Mouse (Mus musculus): ENCODE results near the gene Nlrp10. TPM values are rescaled to one million over a fixed set of nuclear protein-coding genes. Genes with fewer than 3 reads are reported as not detected.
A peak's percentile ranks its signal among the peaks of the same experiment; 100 is the strongest.

Nlrp10 gene
- polyA plus RNA-seq, 1 experiment from 2014 or later, result not detected

DNA sequence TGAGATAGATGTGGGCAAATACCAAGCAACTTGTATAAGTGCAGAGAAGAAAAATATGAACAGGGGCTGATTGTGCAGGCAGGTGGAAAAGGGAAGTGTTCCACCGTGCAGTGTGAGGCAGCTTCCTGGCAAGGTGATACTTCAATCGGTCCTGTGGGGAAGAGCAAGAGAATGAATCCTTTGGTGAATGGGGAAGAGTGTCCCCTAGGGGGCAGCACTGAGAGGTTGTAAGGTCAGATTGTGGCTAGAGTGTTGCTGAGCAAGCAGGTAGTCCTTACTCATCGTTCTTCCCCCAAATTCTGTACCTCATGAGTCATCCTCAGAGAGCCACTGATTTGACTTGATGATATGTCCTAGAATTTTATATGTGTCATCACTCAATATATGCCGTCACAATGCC lies 24.2 kb upstream of the Nlrp10 start:
- Histone ChIP-seq H3K36me3 (ENCODE audit: insufficient read depth, low read length) (no peaks in the 10 kb centered on the region), H3K9ac (ENCODE audit: low read depth, low read length) (no peak overlapping the region), H3K4me3 (replicated peaks; ENCODE audit: low read depth, low read length) (no peak overlapping the region), H3K9me3 (replicated peaks; ENCODE audit: low read length) (no peaks in the 10 kb centered on the region), H3K27ac (no peak overlapping the region), H3K27me3 (ENCODE audit: insufficient read depth, low read length) (peaks cover 20% of the 10 kb centered on the region), H3K4me2 (ENCODE audit: low read length) (no peak overlapping the region), H3K4me1 (replicated peaks; ENCODE audit: insufficient read depth, low read length) (no peaks in the 10 kb centered on the region; the same call in 1 of the 2 replicates)
- peak; percentile 18 for DNase-seq (ENCODE audit: low spot score)
- 47% methylated on average over 4 of the region's 4 CpGs for WGBS
- peak; percentile 62 for TF ChIP-seq CTCF (IDR thresholded peaks at IDR 0.05; ENCODE audit: low read depth)
- no peak; the same call in 1 of the 2 replicates for ATAC-seq (replicated peaks; ENCODE audit: low FRiP score, low read depth)

DNA sequence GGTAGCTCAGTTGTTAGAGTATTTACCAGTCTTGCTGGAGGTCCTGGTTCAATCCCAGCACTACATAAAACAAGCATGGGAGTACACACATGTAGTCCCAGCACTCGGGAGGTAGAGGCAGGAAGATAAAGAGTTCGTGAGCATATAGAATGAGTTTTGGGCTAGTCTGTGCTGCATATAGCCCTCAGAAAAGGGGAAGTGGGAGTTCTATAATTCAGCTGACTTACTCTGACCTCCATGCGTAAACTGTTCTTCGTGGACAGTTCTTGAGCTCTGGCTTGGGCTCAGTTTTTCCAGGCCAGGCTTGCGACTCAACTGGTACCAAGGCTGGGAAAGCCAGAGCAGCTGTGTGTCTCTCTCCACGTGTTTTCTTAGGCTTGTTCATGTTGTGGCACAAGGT lies 22.8 kb upstream of the Nlrp10 start:
- H3K27ac ChIP-seq, result no peak overlapping the region
- no peaks in the 10 kb centered on the region; the same call in 1 of the 2 replicates for H3K4me1 ChIP-seq (replicated peaks; ENCODE audit: insufficient read depth, low read length)
- DNase-seq (ENCODE audit: low spot score), result no peak
- no peaks in the 10 kb centered on the region for H3K36me3 ChIP-seq (ENCODE audit: insufficient read depth, low read length)
- ATAC-seq (replicated peaks; ENCODE audit: low FRiP score, low read depth), result no peak
- H3K4me2 ChIP-seq (ENCODE audit: low read length), result no peak overlapping the region
- WGBS, result 74% methylated on average over 6 of the region's 6 CpGs
- no peak overlapping the region for H3K4me3 ChIP-seq (replicated peaks; ENCODE audit: low read depth, low read length)
- H3K9ac ChIP-seq (ENCODE audit: low read depth, low read length), result no peak overlapping the region
- no peaks in the 10 kb centered on the region for H3K9me3 ChIP-seq (replicated peaks; ENCODE audit: low read length)
- H3K27me3 ChIP-seq (ENCODE audit: insufficient read depth, low read length), result peaks cover 21% of the 10 kb centered on the region
- no peak for TF ChIP-seq CTCF (IDR thresholded peaks at IDR 0.05; ENCODE audit: low read depth)

DNA sequence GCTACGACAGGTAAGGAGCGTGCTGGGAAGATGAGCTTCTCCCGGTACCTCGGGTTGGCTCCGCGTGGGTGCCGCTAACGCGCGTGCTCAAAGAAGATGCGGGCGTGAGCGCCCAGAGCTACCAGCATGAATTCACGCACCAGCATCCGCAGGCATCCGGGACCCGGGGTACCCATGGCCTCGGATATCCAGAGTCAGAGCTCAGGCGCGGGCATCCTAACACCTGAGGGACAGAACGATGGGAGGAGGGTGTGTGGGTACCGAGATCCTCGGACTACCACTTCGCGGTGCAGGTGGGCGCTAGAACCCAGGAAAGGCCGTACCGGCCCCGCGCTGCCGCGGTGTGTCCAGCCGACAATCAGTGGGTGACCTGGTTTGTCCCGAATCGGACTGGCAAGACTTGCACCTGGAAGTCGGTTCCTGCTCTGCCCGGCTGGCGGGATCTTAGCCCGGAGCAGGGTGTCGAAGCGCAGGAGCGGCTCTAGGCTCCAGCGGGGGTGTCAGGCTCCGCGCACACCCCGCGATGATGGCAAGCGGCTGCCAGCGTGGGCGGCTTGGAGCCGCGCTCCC lies 20.9 kb upstream of the Nlrp10 start:
- peak overlapping the region; percentile 40 for H3K4me3 ChIP-seq (replicated peaks; ENCODE audit: low read depth, low read length)
- under 1% methylated on average over 52 of the region's 52 CpGs for WGBS
- no peaks in the 10 kb centered on the region for H3K36me3 ChIP-seq (ENCODE audit: insufficient read depth, low read length)
- peak overlapping the region; percentile 87 for H3K4me2 ChIP-seq (ENCODE audit: low read length)
- no peak for TF ChIP-seq CTCF (IDR thresholded peaks at IDR 0.05; ENCODE audit: low read depth)
- peak overlapping the region; percentile 32; the same call in 1 of the 2 replicates for H3K9ac ChIP-seq (ENCODE audit: low read depth, low read length)
- ATAC-seq (replicated peaks; ENCODE audit: low FRiP score, low read depth) (peak; percentile 23; the same call in 1 of the 2 replicates), DNase-seq (ENCODE audit: low spot score) (no peak)
- peaks cover 21% of the 10 kb centered on the region for H3K27me3 ChIP-seq (ENCODE audit: insufficient read depth, low read length)
- H3K27ac ChIP-seq, result no peak overlapping the region
- no peaks in the 10 kb centered on the region for H3K9me3 ChIP-seq (replicated peaks; ENCODE audit: low read length)
- H3K4me1 ChIP-seq (replicated peaks; ENCODE audit: insufficient read depth, low read length), result no peaks in the 10 kb centered on the region; the same call in 1 of the 2 replicates

DNA sequence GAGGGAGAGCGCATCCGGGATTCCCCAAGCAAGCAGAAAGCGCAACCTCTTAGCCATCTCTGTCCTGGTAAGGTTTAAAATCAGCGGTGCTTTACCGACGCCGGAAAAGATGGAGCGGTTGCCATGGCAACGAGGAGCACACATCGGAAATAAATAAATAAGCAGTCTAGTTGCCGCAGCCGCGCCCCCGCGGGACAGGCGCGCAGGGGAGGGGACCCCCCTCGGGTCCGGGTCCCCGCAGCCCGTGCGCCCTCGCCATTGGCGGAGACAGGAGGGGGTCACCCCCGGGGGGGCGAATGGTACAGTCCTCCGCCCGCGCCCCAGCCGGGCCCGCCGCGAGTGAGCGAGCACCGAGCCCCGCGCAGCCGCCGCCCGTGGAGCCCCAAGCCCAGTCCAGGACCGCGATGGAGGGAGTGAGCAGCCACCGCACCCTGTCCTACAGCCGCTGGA lies 20.4 kb upstream of the Nlrp10 start, which contains the start of gene Tub:
Gene Tub, plus strand, starts transcription at position 27 of the 450 bp plus-strand sequence.
- Histone ChIP-seq H3K4me2 (ENCODE audit: low read length) (peak within 1 kb of the TSS; percentile 87), H3K4me3 (replicated peaks; ENCODE audit: low read depth, low read length) (peak within 1 kb of the TSS; percentile 40), H3K9ac (ENCODE audit: low read depth, low read length) (peak within 1 kb of the TSS; percentile 32; the same call in 1 of the 2 replicates), H3K27ac (no peak within 1 kb of the TSS), H3K4me1 (replicated peaks; ENCODE audit: insufficient read depth, low read length) (no peaks in the 10 kb centered on the region; the same call in 1 of the 2 replicates), H3K9me3 (replicated peaks; ENCODE audit: low read length) (no peaks in the 10 kb centered on the region), H3K36me3 (ENCODE audit: insufficient read depth, low read length) (no peaks in the 10 kb centered on the region), H3K27me3 (ENCODE audit: insufficient read depth, low read length) (peaks cover 21% of the 10 kb centered on the region)
- ATAC-seq (replicated peaks; ENCODE audit: low FRiP score, low read depth), result peak; percentile 54; the same call in 1 of the 2 replicates
- WGBS, result under 1% methylated on average over 43 of the region's 44 CpGs
- peak; percentile 72 for DNase-seq (ENCODE audit: low spot score)
- TF ChIP-seq CTCF (IDR thresholded peaks at IDR 0.05; ENCODE audit: low read depth), result no peak

DNA sequence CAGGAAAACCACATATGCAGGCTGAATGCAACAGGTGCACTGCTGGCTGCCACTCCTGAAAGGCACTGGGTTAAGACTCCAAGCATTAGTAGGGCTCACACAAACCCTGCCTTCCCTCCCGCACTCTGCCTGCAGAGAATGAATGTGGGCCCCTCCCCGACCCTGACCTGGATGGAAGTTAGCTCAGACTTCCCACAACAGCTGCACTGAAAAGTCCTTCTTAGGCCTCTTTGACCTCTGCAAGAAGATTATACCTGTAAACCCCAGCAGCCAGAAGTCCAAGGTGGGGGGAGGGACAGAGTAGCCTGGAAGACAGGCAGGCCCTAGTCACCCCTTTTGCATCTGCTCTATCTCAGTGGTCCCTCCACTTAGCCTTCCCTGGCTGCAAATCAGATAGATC lies 19.3 kb upstream of the Nlrp10 start:
- no peaks in the 10 kb centered on the region; the same call in 1 of the 2 replicates for H3K4me1 ChIP-seq (replicated peaks; ENCODE audit: insufficient read depth, low read length)
- no peak overlapping the region for H3K4me3 ChIP-seq (replicated peaks; ENCODE audit: low read depth, low read length)
- ATAC-seq (replicated peaks; ENCODE audit: low FRiP score, low read depth), result no peak
- no peaks in the 10 kb centered on the region for H3K36me3 ChIP-seq (ENCODE audit: insufficient read depth, low read length)
- no peak overlapping the region for H3K27ac ChIP-seq
- no peak for TF ChIP-seq CTCF (IDR thresholded peaks at IDR 0.05; ENCODE audit: low read depth)
- no peak overlapping the region for H3K9ac ChIP-seq (ENCODE audit: low read depth, low read length)
- DNase-seq (ENCODE audit: low spot score), result no peak
- no peak overlapping the region for H3K4me2 ChIP-seq (ENCODE audit: low read length)
- H3K9me3 ChIP-seq (replicated peaks; ENCODE audit: low read length), result no peaks in the 10 kb centered on the region
- H3K27me3 ChIP-seq (ENCODE audit: insufficient read depth, low read length), result peaks cover 21% of the 10 kb centered on the region
- WGBS, result 30% methylated on average over 2 of the region's 2 CpGs

DNA sequence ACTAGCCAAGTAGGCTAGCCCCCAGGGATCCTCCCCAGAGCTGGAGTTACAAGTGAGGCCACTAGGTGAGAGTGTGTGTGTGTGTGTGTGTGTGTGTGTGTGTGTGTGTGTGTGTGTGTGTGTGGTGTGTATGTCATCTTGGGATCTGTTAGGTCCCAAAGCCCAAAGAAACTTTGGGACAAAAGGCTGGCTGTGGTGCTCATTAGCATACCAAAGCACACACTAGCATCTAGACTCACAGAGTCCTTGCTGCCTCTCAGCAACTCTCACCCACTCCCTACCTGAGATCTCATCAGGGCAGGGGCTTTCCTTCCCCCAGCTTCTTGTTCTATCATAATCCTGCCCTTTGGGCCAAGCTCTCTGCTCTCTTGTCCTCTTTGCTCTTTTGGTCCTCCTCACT lies 18.6 kb upstream of the Nlrp10 start:
- Histone ChIP-seq H3K36me3 (ENCODE audit: insufficient read depth, low read length) (no peaks in the 10 kb centered on the region), H3K4me2 (ENCODE audit: low read length) (no peak overlapping the region), H3K4me1 (replicated peaks; ENCODE audit: insufficient read depth, low read length) (no peaks in the 10 kb centered on the region; the same call in 1 of the 2 replicates), H3K9ac (ENCODE audit: low read depth, low read length) (no peak overlapping the region), H3K27me3 (ENCODE audit: insufficient read depth, low read length) (peaks cover 21% of the 10 kb centered on the region), H3K4me3 (replicated peaks; ENCODE audit: low read depth, low read length) (no peak overlapping the region), H3K27ac (no peak overlapping the region), H3K9me3 (replicated peaks; ENCODE audit: low read length) (no peaks in the 10 kb centered on the region)
- TF ChIP-seq CTCF (IDR thresholded peaks at IDR 0.05; ENCODE audit: low read depth), result no peak
- no peak for ATAC-seq (replicated peaks; ENCODE audit: low FRiP score, low read depth)
- DNase-seq (ENCODE audit: low spot score), result no peak

Data from kidney, postnatal 0 days (tissue).